Mouse (Mus musculus) small intestine, adult 2 months (tissue): ENCODE data around the gene Cabp7.

Experiments used
- CTCF ChIP-seq: fragments of 200-500 bp; IDR thresholded peaks from 2 replicates; pipeline ENCODE4 v1.5.1; 2012; ENCODE audit warnings: low read depth, mild to moderate bottlenecking, control low read depth, inconsistent platforms, low read length, moderate library complexity, mixed read lengths; ENCODE audit not compliant: insufficient replicate concordance, insufficient read length; ENCODE audit errors: extremely low read depth
- POLR2A ChIP-seq: fragments of 200-500 bp; IDR thresholded peaks from 2 replicates; pipeline ENCODE4 v1.6.1; 2012; ENCODE audit warnings: low read depth, mild to moderate bottlenecking, control low read depth, inconsistent platforms, low read length, moderate library complexity

- TF ChIP-seq CTCF (no peak), POLR2A (no peak)
Observed at GRCm38 (mm10) chr11:4721728-4722127, 24.9 kb downstream of the Cabp7 start.
